Mouse (Mus musculus): ENCODE results near the gene Nrp1.
A peak's percentile ranks its signal among the peaks of the same experiment; 100 is the strongest.

Nrp1 gene

GRCm38 (mm10) chr8:128511732-128512131 is 153.3 kb downstream of the Nrp1 start:
- DNase-seq = no peak

DNA sequence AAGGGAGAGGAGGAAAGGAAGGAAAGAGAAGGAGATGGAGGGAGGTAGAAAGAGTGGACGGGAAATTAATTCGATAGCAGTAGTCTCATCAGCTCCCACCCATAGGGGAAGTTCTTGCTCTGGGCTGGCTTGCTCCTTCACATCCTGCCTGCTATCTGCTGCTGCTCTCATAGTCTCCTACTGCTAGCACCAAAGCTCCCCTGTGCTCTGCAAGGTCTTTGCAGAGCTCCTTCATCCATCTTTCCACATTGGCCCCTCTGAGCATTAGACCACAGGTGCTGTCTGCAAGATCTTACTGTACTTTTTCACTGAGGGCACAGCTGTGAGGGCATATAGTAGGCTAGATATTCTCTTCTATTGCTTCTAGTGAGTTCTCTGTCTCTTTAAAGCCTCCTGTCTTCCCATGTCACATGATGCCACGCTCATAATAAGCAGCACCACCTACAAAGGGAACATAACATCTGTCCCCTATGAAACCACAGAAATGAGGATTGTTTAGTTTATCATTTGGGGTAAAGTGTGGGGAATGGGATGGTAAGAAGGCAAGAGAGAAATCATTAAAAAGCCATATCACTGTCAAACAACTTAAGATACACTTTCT is 158.5 kb downstream of the Nrp1 start:
- no peak for DNase-seq

DNA sequence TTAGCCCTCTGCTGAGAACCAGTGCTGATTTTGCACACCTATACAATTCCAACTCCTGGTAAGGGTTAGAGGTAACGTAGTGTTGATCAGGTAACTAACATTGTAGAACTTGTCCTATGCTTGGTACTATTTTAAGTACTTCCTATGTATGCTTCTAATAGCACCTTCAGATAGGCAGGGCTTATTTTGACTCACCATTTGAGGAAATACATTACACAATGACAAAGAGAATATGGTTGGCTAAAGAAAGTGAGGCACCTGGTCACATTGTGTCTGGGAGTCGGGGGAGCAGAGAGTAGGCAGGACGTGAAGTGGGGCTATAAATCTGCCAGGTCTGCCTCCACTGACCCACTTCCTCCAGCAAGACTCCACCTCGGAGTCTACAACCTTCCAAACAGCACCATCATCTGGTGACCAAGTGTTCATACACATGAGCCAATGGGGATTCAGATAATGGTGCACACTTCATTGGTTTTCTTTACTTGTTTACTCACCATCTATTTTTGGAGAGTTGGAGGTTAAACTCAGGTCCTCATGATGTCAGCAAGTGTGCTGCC is 159.2 kb downstream of the Nrp1 start:
- DNase-seq = no peak

GRCm38 (mm10) chr8:128519366-128519765 is 161.0 kb downstream of the Nrp1 start:
- no peak for DNase-seq

DNA sequence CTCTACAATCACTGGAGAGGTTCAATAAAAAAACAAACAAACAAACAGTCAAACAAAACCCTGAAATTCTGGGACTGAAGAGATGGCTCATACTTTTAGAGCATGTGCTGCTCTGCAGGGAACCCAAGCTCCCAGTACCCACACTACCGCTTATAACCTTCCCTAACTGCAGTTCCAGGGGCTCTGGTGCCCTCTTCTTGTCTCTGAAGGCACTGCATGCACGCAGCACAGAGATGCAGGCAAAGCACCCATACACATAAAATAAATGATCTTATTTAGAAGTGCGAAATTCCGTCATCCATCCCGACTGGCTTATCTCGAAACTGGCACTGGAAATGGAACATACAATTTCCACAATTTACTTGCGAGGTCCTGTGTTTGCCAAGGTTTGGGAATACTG is 165.4 kb downstream of the Nrp1 start:
- DNase-seq = peak in 1 of 2 experiments; percentile 6

DNA sequence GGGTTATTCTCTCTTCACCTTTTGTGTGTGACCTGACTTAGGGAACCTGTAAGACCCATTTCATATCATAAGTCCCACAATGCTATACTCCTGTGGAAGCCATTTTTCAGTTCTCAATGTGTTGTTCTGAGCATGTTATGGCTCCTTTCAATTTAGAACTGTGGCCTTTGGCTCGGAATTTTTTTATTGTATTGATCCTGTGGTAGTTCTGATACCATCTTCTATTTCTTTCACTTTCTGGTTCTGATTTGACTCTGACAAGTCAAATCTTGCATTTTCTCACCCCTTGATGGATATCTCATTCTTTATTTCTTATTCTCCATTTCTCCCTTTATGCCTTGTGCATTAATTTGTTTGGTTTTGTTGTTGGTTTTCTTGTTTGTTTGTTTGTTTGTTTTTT is 167.5 kb downstream of the Nrp1 start:
- no peak for DNase-seq

DNA sequence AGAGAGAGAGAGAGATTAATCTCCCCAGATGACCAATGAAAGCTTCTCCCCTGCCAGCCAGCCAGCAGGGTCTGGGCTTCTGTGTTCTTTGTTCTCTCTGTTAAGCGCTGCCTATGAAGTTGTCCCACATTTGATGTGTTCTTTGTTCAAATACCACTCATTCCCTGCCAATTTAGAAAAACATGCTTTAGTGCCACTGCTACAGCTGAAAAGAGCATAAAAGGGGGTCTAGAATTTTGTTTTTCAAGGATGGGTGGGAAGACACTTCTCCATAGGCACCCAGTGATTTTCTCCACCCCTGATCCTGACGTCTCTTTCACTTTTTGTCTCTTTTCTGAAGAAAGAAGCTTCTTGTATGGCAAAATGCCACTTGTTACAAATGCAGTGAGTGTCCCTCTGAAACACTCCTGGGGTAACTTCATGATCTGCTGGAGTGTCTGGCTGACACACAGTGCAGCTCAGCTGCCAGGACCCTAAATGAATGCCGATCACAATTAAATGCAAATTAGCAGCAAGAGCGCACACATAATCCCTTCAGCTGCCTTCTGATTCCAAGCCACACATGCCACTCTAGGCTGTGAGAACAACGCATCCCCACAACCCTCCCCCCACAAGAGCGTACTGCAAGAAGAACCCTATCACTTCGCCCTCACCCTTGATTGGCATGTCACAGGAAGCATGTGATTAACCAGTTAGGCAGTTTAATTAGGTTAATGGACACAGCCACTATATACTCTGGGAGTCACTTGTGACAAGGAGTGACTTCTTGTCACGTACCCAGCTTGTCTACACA is 170.4 kb downstream of the Nrp1 start:
- DNase-seq = no peak

- no peak for DNase-seq
Measured at GRCm38 (mm10) chr8:128534442-128534871, 176.1 kb downstream of the Nrp1 start.

GRCm38 (mm10) chr8:128535685-128536084 is 177.3 kb downstream of the Nrp1 start:
- no peak for DNase-seq

DNA sequence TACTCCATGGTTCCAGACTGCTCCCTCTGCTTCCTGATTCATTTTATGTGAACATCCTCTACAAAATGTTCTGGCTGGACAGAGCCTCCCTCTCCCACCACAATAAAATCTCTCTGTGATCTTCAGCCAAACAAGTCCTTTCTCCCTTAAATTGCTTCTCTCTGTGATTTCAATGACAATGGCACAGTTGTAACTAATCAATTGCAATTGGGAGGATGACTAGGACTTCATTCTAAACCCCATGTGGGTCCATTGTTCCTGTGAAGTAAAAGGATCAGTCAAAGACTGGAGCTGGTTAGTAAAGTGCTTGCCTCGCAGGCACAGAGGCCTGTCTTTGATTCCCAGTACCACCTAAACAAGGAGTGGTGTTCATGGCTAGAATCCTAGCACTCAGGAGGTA is 180.0 kb downstream of the Nrp1 start:
- DNase-seq = no peak

DNA sequence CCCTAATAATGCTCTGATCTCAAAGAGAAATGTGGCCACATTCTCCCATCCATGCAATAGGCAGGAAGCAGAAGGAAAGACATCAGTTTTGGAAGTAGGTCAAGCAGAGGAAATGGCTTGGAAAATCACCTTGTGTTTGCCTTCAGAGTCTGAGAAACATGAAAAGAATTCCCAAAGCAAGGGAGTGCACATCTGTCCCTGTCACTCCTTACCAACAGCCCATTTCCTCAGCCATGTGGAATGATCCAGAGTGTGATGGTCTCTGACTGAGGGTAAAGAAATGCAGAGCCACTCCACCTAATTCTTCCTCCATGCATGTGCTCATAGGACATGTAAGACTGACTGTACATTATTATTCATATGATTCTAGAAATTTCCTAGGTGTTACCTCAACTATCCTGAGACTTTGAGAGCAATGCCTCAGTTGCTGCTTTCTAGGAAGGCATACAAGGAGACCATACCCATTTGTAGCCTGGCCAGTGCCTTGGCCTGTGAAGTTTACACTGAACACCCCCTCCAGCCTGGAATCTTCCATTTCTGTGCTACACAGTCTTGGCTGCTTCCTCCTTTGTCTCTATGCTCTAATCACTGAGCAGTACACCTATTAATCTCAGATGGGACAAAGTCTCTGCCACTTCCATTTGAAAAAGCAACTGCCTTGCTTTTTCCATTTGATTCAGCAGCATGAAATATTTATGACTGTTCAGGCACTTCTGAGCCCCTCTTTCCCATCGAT is 183.1 kb downstream of the Nrp1 start:
- DNase-seq = no peak

DNA sequence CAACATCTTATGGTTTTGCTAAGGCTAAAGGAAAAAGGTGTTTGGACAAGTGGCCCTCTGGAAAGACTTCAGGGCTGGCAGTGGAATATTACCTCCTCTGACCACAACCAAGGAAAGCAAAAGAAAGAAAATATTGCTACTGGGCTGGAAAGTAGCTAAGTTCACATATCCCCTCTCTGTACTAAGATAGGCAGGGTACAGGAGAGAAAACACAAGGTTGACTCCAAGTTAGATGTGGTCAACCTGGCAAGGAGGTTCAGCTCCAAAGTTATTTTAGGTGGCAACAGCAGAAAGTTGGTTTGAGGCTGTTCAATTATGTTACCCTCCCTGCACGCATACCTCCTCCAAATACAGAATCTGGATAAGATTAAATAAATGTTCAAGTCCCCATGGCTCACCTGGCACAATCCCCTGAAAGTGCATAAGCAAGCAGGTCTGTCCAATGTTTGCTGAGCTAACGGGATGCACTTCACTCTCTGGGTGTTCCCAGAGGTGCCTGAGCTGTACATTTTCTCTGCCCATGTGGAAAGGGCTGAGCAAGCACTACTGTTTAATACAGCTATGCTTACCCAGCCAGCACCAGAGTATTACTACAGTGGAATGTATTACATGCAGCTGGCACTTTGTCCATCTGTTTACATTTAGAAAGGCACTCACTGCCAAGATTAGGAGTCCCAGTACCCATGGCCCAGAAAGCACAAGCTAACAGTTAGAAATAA is 185.9 kb downstream of the Nrp1 start:
- DNase-seq = no peak

GRCm38 (mm10) chr8:128546287-128546686 is 187.9 kb downstream of the Nrp1 start:
- no peak for DNase-seq

DNA sequence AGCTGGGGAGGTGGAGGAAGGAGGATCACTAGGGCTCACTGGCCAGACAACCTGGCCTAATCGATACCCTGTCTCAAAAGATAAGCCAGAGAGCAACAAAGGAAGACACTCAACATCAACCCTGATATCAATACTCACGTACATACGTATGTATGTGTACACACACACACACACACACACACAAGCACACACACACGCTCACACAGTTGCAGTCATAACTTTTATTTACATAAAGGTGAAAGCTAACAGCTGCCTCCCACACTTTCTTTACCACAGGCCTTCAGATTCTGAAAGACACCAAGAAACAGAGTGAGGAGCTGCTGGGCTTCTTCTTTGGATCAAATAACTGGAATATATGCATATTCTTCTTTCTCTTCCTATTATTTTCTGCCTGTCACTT is 189.0 kb downstream of the Nrp1 start:
- DNase-seq = no peak

GRCm38 (mm10) chr8:128549738-128550137 is 191.3 kb downstream of the Nrp1 start:
- no peak for DNase-seq

DNA sequence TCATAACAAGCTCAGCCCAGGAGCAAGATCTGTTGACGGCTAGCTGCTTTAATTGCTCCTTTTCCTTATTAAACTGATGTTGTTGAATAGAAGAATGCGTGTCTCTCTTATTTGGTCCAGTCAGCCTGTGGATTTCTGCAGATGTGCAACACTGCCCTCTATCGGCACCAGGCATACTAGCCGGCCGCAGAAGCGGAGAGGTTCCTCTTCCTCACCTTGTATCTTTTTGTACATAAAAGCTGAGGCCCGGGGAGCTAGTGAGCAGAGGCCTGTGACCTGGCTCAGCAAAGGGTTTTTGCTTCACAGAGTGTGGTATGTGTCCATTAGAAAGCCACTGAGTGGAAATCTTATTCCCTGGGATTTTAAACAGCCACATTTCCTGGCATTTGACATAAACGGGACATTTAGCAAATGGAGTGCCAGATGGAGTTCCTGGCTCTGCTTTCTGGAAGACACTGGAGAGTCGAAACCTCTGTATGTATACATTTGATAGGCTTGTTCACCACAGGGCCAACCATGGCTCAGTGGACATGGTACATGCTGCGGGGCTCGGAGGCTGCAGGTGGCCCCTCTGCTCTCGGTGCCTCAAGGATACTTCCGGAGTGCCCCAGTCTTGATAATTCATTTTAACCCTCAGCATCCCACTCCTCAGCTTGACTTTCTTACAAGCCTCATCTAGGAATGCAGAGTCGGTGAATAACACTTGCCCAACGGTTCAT is 193.2 kb downstream of the Nrp1 start:
- peak; percentile 62 to 79 for DNase-seq

Measured in cerebellum, postnatal 25 days (tissue).